Mouse (Mus musculus): ENCODE data around the gene Smarcc1. TPM values are rescaled to one million over a fixed set of nuclear protein-coding genes. Genes with fewer than 3 reads are reported as not detected.
"Not testable (repeated sequence)": the region's sequence is repeated elsewhere in the genome, so short reads cannot be mapped to it uniquely, and the experiment has no call there.

Smarcc1 gene
- polyA plus RNA-seq, 1 experiment from 2014 or later, result 80.7 TPM

- Histone ChIP-seq H3K4me3 (ENCODE audit: control insufficient read depth in 1 of 2, insufficient read depth in 1 of 2, low read depth in 1 of 2, low read length in 2 of 2) (peak within 1 kb of the TSS; percentile 90), H3K27ac (replicated peaks in 1 of 2; ENCODE audit: control insufficient read depth in 1 of 2, insufficient read depth in 1 of 2, low read depth in 2 of 2, low read length in 2 of 2) (peak within 1 kb of the TSS; percentile 95 to 96), H3K9me3 (ENCODE audit: control insufficient read depth, low read length) (no peaks in the 10 kb centered on the region), H3K27me3 (ENCODE audit: control insufficient read depth, insufficient read depth, low read length) (no peaks in the 10 kb centered on the region), H3K9ac (ENCODE audit: low read length) (peak within 1 kb of the TSS; percentile 94), H3K4me2 (ENCODE audit: low read length) (peak within 1 kb of the TSS; percentile 85), H3K36me3 (ENCODE audit: control insufficient read depth, insufficient read depth, low read length) (peaks cover 27% of the 10 kb centered on the region), H3K4me1 (ENCODE audit: control insufficient read depth in 2 of 2, insufficient read depth in 2 of 2, low read length in 2 of 2) (peaks cover 2 to 14% of the 10 kb centered on the region in 2 experiments)
- under 1% methylated on average over 14 of the region's 17 CpGs for WGBS
- ATAC-seq (ENCODE audit: insufficient number of reproducible peaks, insufficient read depth, low FRiP score, low read depth), result peak; percentile 13; the same call in 1 of the 2 replicates
Observed at GRCm38 (mm10) chr9:110117779-110118139, 251 bp downstream of the Smarcc1 start, which contains the start of gene Dhx30. TSS of gene Dhx30 (minus strand) at chr9:110117830.

GRCm38 (mm10) chr9:110118249-110118648 is 741 bp downstream of the Smarcc1 start:
- H3K36me3 ChIP-seq (ENCODE audit: control insufficient read depth, insufficient read depth, low read length), result peaks cover 22% of the 10 kb centered on the region
- no peaks in the 10 kb centered on the region for H3K9me3 ChIP-seq (ENCODE audit: control insufficient read depth, low read length)
- ATAC-seq (ENCODE audit: insufficient number of reproducible peaks, insufficient read depth, low FRiP score, low read depth), result no peak
- peak overlapping the region; percentile 94 for H3K9ac ChIP-seq (ENCODE audit: low read length)
- peak overlapping the region; percentile 90 for H3K4me3 ChIP-seq (ENCODE audit: control insufficient read depth in 1 of 2, insufficient read depth in 1 of 2, low read depth in 1 of 2, low read length in 2 of 2)
- H3K4me2 ChIP-seq (ENCODE audit: low read length), result peak overlapping the region; percentile 85
- no peaks in the 10 kb centered on the region for H3K27me3 ChIP-seq (ENCODE audit: control insufficient read depth, insufficient read depth, low read length)
- WGBS, result 56% methylated on average over 1 of the region's 1 CpGs
- H3K27ac ChIP-seq (replicated peaks in 1 of 2; ENCODE audit: control insufficient read depth in 1 of 2, insufficient read depth in 1 of 2, low read depth in 2 of 2, low read length in 2 of 2), result peak overlapping the region in 1 of 2 experiments; percentile 96; a peak in 2 of 4 replicates
- H3K4me1 ChIP-seq (ENCODE audit: control insufficient read depth in 2 of 2, insufficient read depth in 2 of 2, low read length in 2 of 2), result peaks cover 2 to 14% of the 10 kb centered on the region in 2 experiments

- Histone ChIP-seq H3K4me2 (ENCODE audit: low read length) (no peak overlapping the region), H3K27ac (replicated peaks in 1 of 2; ENCODE audit: control insufficient read depth in 1 of 2, insufficient read depth in 1 of 2, low read depth in 2 of 2, low read length in 2 of 2) (no peak overlapping the region), H3K9me3 (ENCODE audit: control insufficient read depth, low read length) (no peaks in the 10 kb centered on the region), H3K36me3 (ENCODE audit: control insufficient read depth, insufficient read depth, low read length) (no peaks in the 10 kb centered on the region), H3K27me3 (ENCODE audit: control insufficient read depth, insufficient read depth, low read length) (no peaks in the 10 kb centered on the region), H3K9ac (ENCODE audit: low read length) (no peak overlapping the region), H3K4me3 (ENCODE audit: control insufficient read depth in 1 of 2, insufficient read depth in 1 of 2, low read depth in 1 of 2, low read length in 2 of 2) (no peak overlapping the region), H3K4me1 (ENCODE audit: control insufficient read depth in 2 of 2, insufficient read depth in 2 of 2, low read length in 2 of 2) (peaks cover 2 to 14% of the 10 kb centered on the region in 2 experiments)
- no peak for ATAC-seq (ENCODE audit: insufficient number of reproducible peaks, insufficient read depth, low FRiP score, low read depth)
- WGBS, result 63% methylated on average over 4 of the region's 4 CpGs
Observed at GRCm38 (mm10) chr9:110121424-110121823, 3.9 kb downstream of the Smarcc1 start.

GRCm38 (mm10) chr9:110123322-110123721 is 5.8 kb downstream of the Smarcc1 start:
- Histone ChIP-seq H3K27ac (replicated peaks in 1 of 2; ENCODE audit: control insufficient read depth in 1 of 2, insufficient read depth in 1 of 2, low read depth in 2 of 2, low read length in 2 of 2) (no peak overlapping the region), H3K9ac (ENCODE audit: low read length) (no peak overlapping the region), H3K27me3 (ENCODE audit: control insufficient read depth, insufficient read depth, low read length) (no peaks in the 10 kb centered on the region), H3K36me3 (ENCODE audit: control insufficient read depth, insufficient read depth, low read length) (no peaks in the 10 kb centered on the region), H3K4me1 (ENCODE audit: control insufficient read depth in 2 of 2, insufficient read depth in 2 of 2, low read length in 2 of 2) (peaks cover 0 to 9% of the 10 kb centered on the region in 2 experiments; a peak in 2 of 4 replicates), H3K9me3 (ENCODE audit: control insufficient read depth, low read length) (no peaks in the 10 kb centered on the region), H3K4me2 (ENCODE audit: low read length) (no peak overlapping the region), H3K4me3 (ENCODE audit: control insufficient read depth in 1 of 2, insufficient read depth in 1 of 2, low read depth in 1 of 2, low read length in 2 of 2) (no peak overlapping the region)
- 66% methylated on average over 2 of the region's 2 CpGs for WGBS
- ATAC-seq (ENCODE audit: insufficient number of reproducible peaks, insufficient read depth, low FRiP score, low read depth), result no peak

- H3K9ac ChIP-seq (ENCODE audit: low read length); H3K9me3 ChIP-seq (ENCODE audit: control insufficient read depth, low read length); H3K36me3 ChIP-seq (ENCODE audit: control insufficient read depth, insufficient read depth, low read length); H3K27ac ChIP-seq (replicated peaks in 1 of 2; ENCODE audit: control insufficient read depth in 1 of 2, insufficient read depth in 1 of 2, low read depth in 2 of 2, low read length in 2 of 2); H3K4me3 ChIP-seq (ENCODE audit: control insufficient read depth in 1 of 2, insufficient read depth in 1 of 2, low read depth in 1 of 2, low read length in 2 of 2); H3K4me2 ChIP-seq (ENCODE audit: low read length); H3K27me3 ChIP-seq (ENCODE audit: control insufficient read depth, insufficient read depth, low read length); ATAC-seq (ENCODE audit: insufficient number of reproducible peaks, insufficient read depth, low FRiP score, low read depth); H3K4me1 ChIP-seq (ENCODE audit: control insufficient read depth in 2 of 2, insufficient read depth in 2 of 2, low read length in 2 of 2): not testable (repeated sequence)
- WGBS, result 35% methylated on average over 2 of the region's 2 CpGs
Observed at GRCm38 (mm10) chr9:110124008-110124540, 6.6 kb downstream of the Smarcc1 start.

GRCm38 (mm10) chr9:110130896-110131524 is 13.5 kb downstream of the Smarcc1 start:
- H3K4me3 ChIP-seq (ENCODE audit: control insufficient read depth in 1 of 2, insufficient read depth in 1 of 2, low read depth in 1 of 2, low read length in 2 of 2), result peak overlapping the region; percentile 64 to 75
- H3K27ac ChIP-seq (replicated peaks in 1 of 2; ENCODE audit: control insufficient read depth in 1 of 2, insufficient read depth in 1 of 2, low read depth in 2 of 2, low read length in 2 of 2), result peak overlapping the region; percentile 88 to 90
- H3K27me3 ChIP-seq (ENCODE audit: control insufficient read depth, insufficient read depth, low read length), result no peaks in the 10 kb centered on the region
- H3K36me3 ChIP-seq (ENCODE audit: control insufficient read depth, insufficient read depth, low read length), result peaks cover 7% of the 10 kb centered on the region
- peak overlapping the region; percentile 76 for H3K9ac ChIP-seq (ENCODE audit: low read length)
- H3K4me1 ChIP-seq (ENCODE audit: control insufficient read depth in 2 of 2, insufficient read depth in 2 of 2, low read length in 2 of 2), result peaks cover 0 to 22% of the 10 kb centered on the region in 2 experiments; a peak in 2 of 4 replicates
- no peak for ATAC-seq (ENCODE audit: insufficient number of reproducible peaks, insufficient read depth, low FRiP score, low read depth)
- H3K4me2 ChIP-seq (ENCODE audit: low read length), result peak overlapping the region; percentile 73
- 23% methylated on average over 10 of the region's 10 CpGs for WGBS
- H3K9me3 ChIP-seq (ENCODE audit: control insufficient read depth, low read length), result no peaks in the 10 kb centered on the region

GRCm38 (mm10) chr9:110131525-110132197 is 14.2 kb downstream of the Smarcc1 start:
- Histone ChIP-seq H3K4me2 (ENCODE audit: low read length) (peak overlapping the region; percentile 73), H3K27ac (replicated peaks in 1 of 2; ENCODE audit: control insufficient read depth in 1 of 2, insufficient read depth in 1 of 2, low read depth in 2 of 2, low read length in 2 of 2) (peak overlapping the region; percentile 88 to 90), H3K9ac (ENCODE audit: low read length) (peak overlapping the region; percentile 89), H3K27me3 (ENCODE audit: control insufficient read depth, insufficient read depth, low read length) (no peaks in the 10 kb centered on the region), H3K9me3 (ENCODE audit: control insufficient read depth, low read length) (no peaks in the 10 kb centered on the region), H3K36me3 (ENCODE audit: control insufficient read depth, insufficient read depth, low read length) (peaks cover 13% of the 10 kb centered on the region), H3K4me3 (ENCODE audit: control insufficient read depth in 1 of 2, insufficient read depth in 1 of 2, low read depth in 1 of 2, low read length in 2 of 2) (peak overlapping the region; percentile 64 to 75), H3K4me1 (ENCODE audit: control insufficient read depth in 2 of 2, insufficient read depth in 2 of 2, low read length in 2 of 2) (peaks cover 0 to 22% of the 10 kb centered on the region in 2 experiments; a peak in 2 of 4 replicates)
- ATAC-seq (ENCODE audit: insufficient number of reproducible peaks, insufficient read depth, low FRiP score, low read depth), result peak; percentile 98
- 0% methylated on average over 61 of the region's 64 CpGs for WGBS

Data from heart, embryonic 14.5 days (tissue).